Mouse (Mus musculus): Measurements from ENCODE around the gene Gigyf2. TPM values are rescaled to one million over a fixed set of nuclear protein-coding genes. Genes with fewer than 3 reads are reported as not detected.

Gigyf2 gene
- 100 to 1,000 TPM; 128 to 137 TPM for total RNA-seq (2023)

DNA sequence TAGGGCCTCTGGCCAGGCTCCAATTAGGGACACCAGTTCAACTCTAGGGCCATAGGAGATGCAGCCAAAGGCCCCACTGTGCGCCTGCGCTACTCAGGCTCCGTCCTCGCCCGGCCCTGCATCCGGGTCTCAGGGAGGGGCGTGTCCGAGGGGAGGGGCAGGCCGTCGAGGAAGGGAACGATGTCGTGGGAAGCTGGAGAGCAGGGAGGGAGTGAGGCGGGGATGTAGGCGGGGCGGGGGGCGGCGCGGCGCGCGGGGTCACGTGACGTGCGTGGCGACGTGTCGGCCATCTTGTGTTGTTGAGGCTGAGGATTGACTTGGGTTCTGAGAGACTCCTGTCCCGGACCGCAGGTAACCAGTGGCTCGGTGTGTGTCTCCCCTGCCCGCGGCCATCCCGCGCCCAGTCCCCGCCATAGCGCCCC lies at the start of gene Gigyf2:
Gene Gigyf2, plus strand, starts transcription at position 257 of the 422 bp plus-strand sequence.

DNA sequence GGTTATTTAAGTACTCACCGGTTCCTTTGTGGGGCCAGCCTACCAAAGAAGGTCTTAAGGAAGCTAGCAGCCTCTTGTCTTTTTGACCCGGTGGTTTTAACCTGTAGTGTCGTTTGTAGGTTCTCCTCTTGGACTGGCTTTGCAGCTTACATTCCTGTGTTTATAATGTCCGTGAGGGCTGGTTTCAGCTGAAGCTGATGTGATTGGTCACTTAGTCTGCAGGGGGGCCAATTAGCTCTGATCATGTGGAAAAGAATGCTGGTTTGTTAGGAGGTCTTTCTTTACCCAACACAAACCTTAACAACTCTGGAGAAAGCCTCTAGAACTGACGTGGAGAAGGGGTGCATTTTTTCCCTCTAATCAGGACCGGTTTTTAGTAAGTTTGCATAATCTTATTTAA lies 67.8 kb downstream of the Gigyf2 start, which contains the start of gene Kcnj13:
Gene Kcnj13, minus strand, starts transcription at position 136 of the 400 bp plus-strand sequence.

DNA sequence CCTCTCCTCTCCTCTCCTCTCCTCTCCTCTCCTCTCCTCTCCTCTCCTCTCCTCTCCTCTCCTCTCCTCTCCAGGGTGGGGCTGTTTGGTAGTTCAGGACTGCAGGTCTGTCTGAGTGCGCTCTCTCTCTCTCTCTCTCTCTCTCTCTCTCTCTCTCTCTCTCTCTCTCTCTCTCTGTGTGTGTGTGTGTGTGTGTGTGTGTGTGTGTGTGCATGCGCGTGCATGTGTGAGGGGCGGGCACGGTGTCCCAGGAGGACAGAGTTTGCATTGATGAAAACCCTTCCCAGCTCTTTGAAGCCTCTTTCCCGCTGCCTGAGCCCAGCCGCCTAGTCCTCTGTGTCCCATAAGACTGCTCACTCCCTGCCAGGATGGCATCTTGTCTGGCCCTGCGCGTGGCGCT lies 143.2 kb downstream of the Gigyf2 start, which contains the start of gene Snorc:
Gene Snorc, plus strand, starts transcription at position 301 of the 400 bp plus-strand sequence.

Other genes with a start within 250 kb of the Gigyf2 start
- not detected for gene Alppl2, start 237.1 kb upstream of the Gigyf2 start, total RNA-seq (2023)
- gene Alpi, start 225.4 kb upstream of the Gigyf2 start, total RNA-seq (2023) = not detected
- not detected for gene Akp3, start 202.0 kb upstream of the Gigyf2 start, total RNA-seq (2023)
- gene Ecel1, start 170.5 kb upstream of the Gigyf2 start, total RNA-seq (2023) = 1 to 10 TPM in 1 of 2 experiments, not detected in 1; 1.6 TPM
- gene Prss56, start 143.7 kb upstream of the Gigyf2 start, total RNA-seq (2023) = not detected
- not detected for gene Chrnd, start 136.4 kb upstream of the Gigyf2 start, total RNA-seq (2023)
- not detected for gene Chrng, start 122.3 kb upstream of the Gigyf2 start, total RNA-seq (2023)
- gene Eif4e2, start 113.1 kb upstream of the Gigyf2 start, total RNA-seq (2023) = 100 to 1,000 TPM; 138 to 147 TPM
- not detected for gene Efhd1, start 62.6 kb upstream of the Gigyf2 start, total RNA-seq (2023)
- not detected for gene Kcnj13, start 67.7 kb downstream of the Gigyf2 start, total RNA-seq (2023)
- not detected for gene Snorc, start 143.3 kb downstream of the Gigyf2 start, total RNA-seq (2023)
- gene Neu2, start 182.9 kb downstream of the Gigyf2 start, total RNA-seq (2023) = not detected
- gene Ngef, start 246.9 kb downstream of the Gigyf2 start, total RNA-seq (2023) = not detected

All from T-cell, adult 66 days (primary cell).